Mouse (Mus musculus): Measurements from ENCODE around the gene Gramd4. TPM values are rescaled to one million over a fixed set of nuclear protein-coding genes. Genes with fewer than 3 reads are reported as not detected.
"Not testable (repeated sequence)": the region's sequence is repeated elsewhere in the genome, so short reads cannot be mapped to it uniquely, and the experiment has no call there.

Gramd4 gene
- total RNA-seq, 2 experiments from 2014 or later: 11.0 to 12.3 TPM

DNA sequence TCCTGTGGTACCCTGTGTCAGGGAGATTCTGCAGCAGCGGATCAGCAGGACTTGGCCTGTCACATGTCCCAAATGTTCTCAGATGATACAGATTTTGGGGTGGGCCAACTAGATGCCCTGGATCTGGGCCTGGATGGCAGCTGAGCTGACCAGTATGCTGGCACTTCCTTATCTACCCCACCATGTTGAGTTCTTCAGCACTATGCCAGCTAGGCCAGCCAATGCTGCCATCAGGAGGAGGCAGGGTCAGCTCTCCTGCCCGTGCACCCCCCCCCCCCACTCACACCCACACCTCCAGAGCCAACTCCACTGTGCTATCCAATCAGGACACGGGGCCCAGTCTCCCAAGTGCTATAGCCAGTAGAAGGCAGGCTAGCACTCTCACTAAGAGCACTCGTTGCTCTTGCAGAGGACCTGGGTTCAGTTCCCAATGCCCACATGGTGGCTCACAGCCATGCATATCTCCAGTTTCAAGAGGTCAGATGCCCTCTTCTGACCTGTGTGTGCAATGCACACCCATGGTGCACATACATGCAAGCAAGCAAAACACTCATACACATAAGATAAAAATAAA is 7.2 kb upstream of the Gramd4 start:
- DNase-seq (ENCODE audit: low spot score in 2 of 2): no peak

DNA sequence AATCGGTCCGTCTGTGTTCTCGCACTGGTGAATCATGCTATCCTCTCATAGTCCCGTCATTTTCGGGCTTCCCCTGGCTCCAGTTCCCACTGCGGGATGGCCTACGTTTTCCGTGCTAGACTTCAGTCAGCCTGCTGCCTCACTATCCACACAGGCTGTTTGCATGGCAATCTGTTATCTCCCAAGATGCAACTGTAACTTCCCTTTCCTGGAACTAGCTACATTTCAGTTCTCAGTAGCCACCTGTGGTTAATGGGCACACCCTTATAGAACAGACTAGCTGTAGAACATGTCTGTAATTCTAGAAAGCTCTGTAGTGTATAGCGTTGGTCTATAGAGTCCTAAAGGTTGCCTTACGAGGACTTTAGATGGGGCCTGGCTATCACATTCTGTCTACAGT is 6.3 kb upstream of the Gramd4 start:
- DNase-seq (ENCODE audit: low spot score in 2 of 2): no peak

DNA sequence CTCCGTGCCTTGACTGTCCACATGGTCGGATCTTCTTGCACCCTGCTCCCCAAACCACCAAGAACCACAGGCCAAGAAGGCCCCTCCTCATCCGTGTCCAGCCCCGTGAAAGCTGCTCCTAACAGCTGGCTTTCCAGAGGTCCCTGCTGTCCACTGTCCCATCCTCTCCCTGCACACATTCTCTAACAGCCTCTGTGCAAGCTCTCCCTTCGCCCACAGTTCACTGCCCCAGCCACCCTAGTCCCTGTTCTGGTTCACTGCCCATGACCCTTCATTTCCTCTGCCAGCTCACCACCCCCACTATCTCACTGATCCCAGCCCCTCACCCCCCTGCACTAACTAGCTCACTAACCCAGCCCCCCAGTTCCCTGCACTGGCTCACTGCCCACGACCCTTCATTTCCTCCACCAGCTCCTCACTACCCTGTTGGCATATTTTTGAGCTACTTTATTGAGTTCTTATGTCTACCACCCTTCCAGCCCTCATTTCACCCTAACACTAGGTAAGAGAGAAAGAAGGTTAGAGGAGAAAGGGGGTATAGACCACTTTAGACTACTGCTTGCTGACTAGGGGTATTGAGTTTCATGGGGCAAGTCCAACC is 5.5 kb upstream of the Gramd4 start:
- no peak for DNase-seq (ENCODE audit: low spot score in 2 of 2)

DNA sequence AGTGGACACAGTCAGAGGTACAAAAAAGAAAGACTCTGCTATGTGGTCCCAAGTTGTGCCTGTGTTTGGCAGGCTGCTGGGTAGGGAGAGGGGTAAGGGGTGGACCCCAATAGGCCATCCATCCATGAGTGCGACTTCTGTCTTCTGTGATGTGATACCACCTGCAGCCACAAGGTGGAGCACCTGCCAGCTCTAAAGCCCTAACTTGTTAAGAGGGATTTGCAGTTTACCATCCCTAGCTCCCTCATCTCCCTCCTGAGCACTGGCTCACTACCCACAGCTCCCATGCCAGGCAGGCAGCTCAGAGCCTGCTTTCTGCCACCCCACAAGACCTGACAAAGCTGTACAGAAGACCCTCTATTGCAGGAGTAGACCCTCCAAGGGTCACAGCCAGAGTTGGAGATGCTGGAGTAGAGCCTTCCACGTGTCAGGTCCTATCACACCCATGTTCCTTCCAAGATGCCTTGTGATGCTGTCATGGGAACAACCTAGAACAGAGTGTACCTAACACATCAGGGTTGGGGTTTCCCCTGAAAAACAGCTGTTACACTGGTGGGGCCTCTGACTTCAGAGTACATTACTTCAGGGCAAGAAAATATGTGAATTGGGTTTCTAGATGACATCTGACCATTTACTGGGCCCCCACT is 3.5 kb upstream of the Gramd4 start:
- DNase-seq (ENCODE audit: low spot score in 2 of 2): peak; percentile 68 to 74

DNA sequence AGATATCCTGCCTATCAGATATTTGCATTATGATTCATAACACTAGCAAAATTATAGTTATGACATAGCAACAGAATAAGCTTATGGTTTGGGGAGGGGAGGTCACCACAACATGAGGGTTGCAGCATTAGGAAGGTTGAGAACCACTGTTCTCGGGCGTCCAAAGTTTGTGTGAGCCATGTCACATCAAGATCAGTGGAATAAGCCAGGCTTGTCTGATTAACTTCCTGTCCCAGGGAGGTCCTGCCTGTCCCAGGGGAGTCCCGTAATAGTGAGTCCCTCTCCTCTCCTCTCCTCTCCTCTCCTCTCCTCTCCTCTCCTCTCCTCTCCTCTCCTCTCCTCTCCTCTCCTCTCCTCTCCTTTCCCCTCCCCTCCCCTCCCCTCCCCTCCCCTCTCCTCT is 2.6 kb upstream of the Gramd4 start:
- not testable (repeated sequence) for DNase-seq (ENCODE audit: low spot score in 2 of 2)

DNA sequence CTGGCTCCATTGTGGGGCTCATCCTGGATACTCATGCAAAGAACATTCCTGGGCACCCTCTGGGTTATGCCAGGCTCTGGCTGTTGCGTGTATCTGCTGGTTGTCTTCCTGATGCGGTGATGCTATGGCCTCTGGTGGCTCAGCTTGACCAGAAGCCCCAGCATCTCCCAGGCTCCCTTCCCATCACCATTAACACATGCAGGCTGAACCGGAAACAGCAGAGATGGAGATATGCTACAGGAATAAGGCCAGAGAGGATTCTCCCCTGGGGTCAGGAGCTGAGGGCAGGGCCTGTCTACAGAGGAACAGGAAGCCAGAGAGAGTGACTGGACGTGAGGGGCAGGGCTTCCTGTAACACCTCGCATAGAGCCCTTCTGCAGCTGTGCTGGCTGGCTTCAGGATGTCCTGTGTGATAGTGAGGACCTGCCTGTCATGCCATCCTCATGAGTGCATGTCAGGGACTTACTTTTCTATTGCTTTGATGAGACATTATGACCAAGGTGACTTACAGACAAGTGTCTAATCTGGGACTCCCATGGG is 1.2 kb upstream of the Gramd4 start:
- DNase-seq (ENCODE audit: low spot score in 2 of 2): no peak

DNA sequence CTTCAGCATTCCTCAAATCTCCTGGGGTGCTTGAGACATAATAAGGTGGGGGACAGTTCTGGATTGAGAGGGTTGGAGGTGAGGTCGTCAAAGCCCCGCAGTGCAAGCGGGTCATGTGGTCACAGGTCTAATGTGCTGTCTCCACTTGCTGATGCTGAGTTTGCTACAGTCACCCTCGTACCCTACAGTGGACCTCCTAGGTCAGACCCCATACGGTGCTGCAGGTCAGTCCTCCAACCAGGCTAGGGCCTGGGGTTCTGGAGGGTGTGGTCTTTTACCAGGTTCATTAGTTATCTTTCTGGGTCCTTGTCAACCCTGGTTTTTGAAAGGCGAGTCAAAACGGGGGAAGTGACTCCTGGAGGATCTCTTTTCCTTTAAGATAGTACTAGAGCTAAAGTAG is 413 bp downstream of the Gramd4 start:
- no peak for DNase-seq (ENCODE audit: low spot score in 2 of 2)

DNA sequence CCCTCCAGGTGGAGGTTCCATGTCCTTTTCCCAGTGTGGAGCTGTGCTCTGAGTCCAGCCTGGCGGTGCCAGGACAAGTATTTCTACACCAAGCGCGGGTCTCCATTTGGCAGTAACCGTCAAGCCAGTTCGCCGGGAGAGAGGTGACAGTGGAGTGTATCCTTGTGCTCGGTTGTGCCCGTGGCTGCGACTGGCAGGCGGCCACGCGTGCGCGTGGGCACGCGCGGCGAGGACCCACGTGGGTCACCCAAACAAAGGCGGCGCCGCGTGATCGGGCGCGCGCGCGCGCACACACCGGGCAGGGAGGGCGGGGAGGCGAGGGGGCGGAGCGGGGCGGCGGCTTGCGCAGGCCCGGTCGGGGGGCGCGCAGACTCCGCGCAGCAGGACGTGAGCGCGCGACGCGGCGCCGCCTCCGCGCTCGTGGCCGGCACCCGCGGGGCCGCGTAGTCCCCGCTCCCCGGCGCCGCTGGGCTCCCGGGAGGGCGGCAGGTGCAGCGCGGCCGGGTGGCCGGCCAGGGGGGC is 960 bp downstream of the Gramd4 start:
- DNase-seq (ENCODE audit: low spot score in 2 of 2): peak; percentile 70 to 85

DNA sequence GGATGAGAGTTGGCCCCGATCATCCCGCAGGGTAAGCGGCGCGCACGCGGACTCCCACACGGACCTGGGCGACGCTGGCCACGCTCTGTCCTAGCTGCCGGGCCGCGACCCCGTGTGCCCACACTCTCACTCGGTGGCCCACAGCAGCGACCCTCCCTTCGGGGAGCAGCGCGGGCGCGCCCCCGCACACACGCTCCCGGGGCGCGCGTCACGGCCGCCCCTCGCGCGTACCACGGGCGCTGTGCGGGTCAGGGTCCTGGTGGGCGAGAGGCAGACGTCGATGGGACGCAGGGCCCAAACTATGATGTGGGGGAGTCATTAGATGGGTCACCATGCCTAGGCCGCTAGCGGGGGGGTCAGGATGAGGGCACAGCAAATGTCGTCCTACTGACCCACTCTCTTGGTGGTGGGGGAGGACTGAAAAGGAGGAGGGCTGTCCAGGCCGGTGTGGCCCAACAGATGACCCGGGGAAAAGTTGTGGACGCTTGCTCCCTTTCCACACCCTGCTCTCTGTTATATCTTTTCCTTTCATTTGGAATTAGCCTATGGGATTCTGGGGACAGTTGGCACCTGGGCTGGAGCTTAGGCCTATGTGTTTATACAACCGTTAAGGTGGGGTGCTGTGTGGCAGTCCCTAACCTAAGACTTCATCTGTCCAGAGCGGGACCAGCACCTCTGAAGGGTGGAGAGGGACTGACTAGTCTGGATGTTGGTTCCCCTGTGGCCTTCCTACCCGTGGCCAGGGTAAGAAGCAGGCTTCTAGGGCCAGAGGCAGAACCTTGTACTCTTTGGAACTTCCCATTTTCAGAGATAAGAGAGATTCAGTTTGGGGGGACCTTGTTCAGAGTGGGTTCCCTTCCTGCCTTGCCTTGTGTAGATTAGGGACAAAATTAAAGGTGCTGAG is 1.7 kb downstream of the Gramd4 start:
- no peak for DNase-seq (ENCODE audit: low spot score in 2 of 2)

DNA sequence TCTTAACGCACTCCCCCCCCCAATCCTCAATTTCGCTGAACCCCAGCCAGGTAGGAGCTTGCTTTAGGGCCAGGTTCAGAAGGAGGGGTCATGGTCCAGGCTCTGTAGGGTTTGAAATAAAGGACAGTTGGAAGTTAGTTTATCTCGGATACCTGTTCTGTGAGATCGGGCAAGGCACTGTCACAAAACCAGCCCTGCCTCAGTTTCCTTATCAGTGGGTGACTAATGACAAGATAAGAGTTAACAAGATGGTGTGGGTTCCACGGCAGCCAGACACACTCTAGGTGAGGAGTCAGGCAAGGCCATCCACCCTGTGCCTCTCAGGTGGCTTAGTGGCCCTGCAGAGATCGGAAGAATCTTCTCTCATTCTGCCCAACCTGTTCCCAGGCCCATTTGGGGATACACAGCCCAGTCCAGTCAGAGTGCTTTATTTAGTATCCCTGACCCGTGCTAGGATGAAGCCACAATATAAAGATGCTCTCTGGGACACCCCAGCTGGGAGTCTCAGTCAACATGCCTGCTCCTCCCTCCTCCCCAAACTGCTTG is 2.4 kb downstream of the Gramd4 start:
- DNase-seq (ENCODE audit: low spot score in 2 of 2): no peak

DNA sequence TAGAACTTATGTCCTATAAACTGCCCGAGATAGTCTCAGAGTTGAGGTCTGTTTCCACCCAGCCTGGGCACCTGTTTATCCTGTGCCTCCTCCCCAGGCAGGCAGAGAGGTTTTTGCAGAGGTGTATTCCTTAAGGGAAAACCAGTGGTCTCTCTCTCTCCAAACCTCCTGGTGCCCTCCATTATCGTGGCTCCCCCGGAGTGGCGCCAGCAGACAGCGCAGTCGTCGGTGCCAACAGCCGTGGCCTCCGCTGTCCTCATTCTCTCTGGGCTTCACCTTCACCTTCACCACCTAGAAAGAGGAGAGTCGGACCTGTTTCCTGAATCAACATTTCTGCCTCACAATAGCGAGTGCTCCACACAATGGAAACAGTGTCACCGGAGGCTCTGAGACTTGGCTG is 3.1 kb downstream of the Gramd4 start:
- DNase-seq (ENCODE audit: low spot score in 2 of 2): no peak

DNA sequence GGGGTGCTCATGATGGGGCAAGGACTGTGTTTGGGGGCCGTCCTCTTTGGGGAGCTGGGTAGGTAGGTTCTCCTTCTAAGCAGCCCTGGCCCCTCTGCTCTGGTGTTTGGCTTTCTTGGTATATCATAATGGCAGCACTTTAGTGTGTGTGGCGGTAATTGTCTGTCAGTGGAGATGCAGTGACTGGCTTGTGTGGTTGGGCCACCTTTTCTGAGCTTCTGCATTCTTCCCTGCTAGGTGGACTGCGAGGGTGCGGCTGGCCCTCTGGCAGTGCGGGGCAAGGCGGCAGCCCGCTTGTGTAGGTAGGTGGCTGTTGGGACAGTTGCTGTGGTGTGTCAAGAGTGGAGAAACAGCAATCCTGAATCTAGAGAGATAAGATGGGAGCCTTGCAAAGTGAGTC is 3.7 kb downstream of the Gramd4 start:
- DNase-seq (ENCODE audit: low spot score in 2 of 2): no peak

DNA sequence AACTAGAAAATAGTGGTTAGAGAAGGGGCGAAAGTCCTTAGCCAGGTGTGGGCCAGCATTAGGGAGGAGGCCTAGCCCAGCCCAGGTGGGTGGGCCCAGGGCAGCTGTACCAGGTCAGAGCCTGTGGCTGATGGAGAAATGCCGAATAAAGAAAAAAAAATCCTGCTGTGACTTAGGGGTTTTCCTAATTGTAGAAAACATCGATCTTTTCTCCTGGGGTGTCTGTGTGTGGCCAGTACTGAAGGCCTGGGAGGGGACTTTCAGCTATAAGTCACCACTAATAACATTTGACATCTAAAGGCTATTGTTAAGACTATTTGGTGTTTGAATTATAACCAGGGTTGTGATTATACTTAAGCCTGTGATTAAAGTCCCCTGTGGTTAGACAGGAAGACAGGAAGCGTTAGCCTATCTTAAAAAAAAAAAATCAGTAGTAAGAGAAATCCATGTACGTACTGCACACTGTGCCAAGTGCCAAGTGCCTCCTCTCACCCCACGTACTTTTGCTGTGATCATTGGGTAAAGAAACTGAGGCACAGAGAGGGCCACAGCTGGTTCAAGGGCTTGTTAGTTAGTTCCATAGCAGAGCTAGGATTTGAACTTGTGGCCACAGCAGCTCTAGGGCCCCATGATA is 4.5 kb downstream of the Gramd4 start:
- DNase-seq (ENCODE audit: low spot score in 2 of 2): no peak

DNA sequence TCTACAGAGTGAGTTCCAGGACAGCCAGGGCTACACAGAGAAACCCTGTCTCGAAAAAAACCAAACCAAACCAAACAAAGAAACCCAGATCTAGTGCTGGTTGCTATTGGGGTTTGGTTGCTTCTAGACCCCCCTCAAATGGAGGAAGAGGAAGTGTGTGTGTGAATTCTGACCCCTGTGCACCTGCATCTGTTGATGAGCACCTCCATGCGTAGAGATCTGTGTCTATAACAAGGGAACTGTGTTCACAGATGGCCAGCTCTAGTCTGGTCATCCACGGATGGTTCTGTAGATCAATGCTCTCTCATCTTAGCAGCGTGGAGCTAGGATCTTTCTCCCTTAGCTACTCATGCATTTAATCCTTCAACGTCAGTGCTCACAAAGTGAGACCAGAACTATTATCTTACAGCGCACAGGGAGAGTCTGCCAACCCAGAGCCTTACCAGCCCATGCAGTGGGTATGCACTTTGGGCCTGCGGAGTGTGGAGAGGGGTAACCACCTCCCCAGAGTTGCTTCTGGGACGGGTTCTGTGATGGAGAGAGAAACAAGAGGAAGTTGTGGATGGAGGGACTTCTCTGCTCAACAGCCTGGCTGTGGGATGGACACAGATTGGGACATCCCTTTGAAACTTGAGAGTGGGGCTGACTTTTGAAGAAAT is 6.8 kb downstream of the Gramd4 start:
- DNase-seq (ENCODE audit: low spot score in 2 of 2): no peak

DNA sequence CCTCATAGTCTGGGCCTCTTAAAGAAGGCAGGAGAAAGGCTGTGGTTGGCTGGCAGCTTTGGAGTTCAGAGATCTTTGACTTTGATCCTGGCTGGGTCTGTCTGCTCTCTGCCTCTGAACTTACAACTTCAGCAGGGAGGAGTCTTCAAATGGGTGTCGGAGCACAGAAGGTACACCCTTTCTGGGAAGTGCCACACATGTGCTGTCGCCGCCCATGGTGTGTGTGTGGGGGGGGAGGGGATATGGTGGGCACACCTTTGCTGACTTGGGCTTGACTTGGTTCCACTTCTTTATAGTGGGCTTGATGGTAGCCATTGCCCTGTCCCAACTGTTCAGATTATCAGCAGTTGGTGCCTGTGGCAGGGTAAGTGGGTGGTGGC is 7.3 kb downstream of the Gramd4 start:
- DNase-seq (ENCODE audit: low spot score in 2 of 2): no peak

DNA sequence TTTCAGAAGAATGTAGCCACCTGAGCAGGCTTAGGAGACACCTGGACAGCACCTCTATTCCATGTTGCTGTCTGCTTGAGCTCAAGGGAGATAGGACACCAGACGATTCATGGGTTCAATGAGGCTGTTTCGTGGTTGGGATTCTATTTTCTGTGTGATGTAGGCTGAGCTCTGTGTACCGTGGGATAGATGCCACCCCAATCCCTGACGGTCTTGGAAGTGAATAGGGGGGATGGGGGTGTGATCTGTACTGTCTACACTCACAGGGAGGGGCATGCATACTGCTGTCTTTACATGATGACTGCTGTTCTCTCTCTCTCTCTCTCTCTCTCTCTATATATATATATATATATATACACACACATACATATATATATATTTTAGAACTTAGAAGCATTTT is 7.9 kb downstream of the Gramd4 start:
- no peak for DNase-seq (ENCODE audit: low spot score in 2 of 2)

DNA sequence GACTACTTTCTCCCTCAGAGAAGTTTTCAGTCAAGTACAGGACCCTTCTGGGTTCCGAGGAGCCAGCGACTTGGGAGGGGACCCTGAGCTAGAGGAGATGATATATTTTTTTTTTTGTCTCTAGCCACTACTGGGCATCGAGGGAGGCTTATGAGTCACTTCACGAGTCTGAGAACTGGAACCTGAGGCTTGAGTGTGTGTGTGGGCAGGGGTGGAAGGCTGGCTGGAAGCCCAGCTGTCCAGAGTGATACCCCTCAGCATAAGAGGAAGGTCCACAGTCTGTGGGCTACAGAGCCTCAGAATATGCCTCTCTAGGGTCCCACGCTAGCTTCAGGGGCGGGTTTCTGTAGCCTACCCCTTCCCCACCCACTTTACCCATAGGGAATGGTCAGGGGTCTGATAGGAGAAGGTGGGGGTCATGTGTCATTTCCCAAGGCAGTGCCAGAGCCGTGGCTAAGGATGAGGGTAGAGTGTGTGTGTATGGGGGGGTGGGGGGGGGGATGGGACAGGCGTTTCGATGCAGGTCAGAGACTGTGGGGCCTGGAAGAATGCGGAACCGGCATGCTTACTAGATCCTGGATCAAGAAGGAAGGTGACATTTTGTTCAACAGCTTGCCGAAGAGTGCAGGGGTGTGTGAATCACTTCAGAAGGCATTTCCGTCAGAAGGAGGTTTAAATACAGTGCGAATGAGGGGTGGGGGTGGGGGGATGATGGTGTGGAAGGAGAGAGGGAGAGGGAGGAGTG is 9.5 kb downstream of the Gramd4 start:
- DNase-seq (ENCODE audit: low spot score in 2 of 2): no peak

DNA sequence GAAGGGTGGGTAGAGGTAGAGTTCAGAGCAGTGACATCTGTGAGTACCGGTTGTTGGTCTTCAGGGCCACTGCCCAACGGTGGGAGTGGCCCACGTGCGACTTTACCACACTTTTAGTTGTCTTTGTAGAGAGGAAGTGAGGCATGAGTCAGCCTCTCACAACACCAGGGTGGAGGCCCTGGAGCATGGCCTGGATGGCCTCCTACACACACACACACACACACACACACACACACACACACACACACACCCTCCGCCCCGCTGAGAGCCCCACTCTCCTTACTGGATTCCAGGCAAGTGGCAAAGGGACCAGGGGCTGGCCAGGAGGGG is 10.1 kb downstream of the Gramd4 start:
- DNase-seq (ENCODE audit: low spot score in 2 of 2): no peak

DNA sequence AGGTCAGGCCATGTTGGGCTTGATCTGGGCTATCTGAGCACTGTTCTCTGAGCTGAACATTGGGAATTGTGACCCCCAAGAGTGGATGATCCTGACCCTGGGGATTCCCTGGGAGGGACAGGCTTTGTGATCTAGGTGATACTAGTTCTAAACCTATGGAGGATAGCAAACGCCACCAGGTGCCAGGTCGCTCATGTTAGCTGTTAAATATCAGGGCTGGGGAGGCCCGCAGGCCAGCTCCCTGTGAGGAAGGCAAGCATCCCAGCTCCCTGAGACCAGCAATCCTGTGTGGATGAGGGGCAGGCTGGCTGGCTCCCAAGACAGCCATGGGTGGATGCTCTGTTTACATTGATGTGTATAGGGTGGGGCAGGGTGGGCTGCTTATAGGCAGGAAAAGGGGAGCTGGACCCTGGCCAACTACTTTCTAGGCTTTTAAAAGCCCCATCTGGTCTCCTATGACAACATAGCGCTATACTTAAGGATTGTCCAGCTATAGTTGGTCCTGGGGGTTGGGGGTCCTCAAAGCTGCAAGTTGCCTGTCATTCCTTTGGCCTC is 10.5 kb downstream of the Gramd4 start:
- DNase-seq (ENCODE audit: low spot score in 2 of 2): no peak
